Mouse (Mus musculus) embryonic stem cell, embryonic (primary cell): ENCODE measurements at regions not wholly inside any gene's neighbourhood (a gene's known extent, or its start where the extent isn't known, plus 50 kb on each side); places are given as distances from the start of the nearest gene placed in this dataset.

Source experiments
- CTCF ChIA-PET, 4 experiments: fragments of 300-600 bp in 2 of 4; fragments of 350-600 bp in 2 of 4; sonication (Branson Sonifier 250); formaldehyde crosslinking; loops; one replicate each; lab custom pipeline; 2022; ENCODE audit warnings: inconsistent platforms in 2 of 4; lab: Charles Lee
- POLR2A ChIA-PET, 4 experiments: fragments of 300-600 bp in 2 of 4; fragments of 350-600 bp in 2 of 4; sonication (Branson Sonifier 250); formaldehyde crosslinking; loops; one replicate each; lab custom pipeline; 2022; ENCODE audit warnings: antibody characterized with exemption in 4 of 4, inconsistent platforms in 1 of 4; lab: Charles Lee

DNA sequence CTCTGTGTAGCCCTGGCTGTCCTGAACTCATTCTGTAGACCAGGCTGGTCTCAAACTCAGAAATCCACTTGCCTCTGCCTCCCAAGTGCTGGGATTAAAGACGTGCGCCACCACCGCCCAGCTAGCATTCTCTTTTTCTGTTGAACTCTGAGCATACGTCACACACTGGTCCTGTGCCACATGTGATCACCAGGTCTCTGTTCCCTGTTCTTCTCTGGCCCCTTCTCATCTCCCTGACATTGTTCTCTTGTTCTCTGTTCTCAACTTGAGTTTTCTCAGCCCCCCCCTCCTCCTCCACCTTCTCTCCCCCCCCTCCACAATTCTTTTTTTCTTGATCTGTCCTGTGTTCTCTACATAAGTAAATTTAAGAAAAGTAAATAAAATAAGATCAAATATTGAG lies 153.1 kb downstream of the Irs2 start:
- POLR2A ChIA-PET, result interaction anchor here in 1 of 4 experiments (1.2 kb wide), 1 partner anchor 151 kb away, joined by 3 read pairs; no protein-coding TSS in a partner anchor
- CTCF ChIA-PET, result no interaction called here

DNA sequence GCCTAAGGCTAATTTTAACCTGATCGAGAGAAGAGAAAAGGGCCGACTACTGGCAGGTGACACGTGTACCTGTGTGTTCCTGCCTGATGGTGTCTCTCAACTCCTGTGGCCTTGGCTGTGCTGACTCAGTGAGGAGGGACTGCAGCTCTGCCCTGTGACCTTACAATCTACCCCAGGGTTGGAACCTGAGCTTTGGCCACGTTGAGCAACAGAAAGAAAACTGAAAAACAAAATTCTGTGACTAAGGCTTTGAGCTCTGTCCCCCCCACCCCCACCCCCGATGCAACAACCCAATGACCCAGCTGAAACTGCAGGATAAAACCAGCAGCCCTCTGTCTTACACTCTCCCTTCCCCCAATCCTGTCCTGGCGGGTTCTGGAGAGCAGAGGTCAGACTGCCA lies 153.7 kb downstream of the Irs2 start:
- POLR2A ChIA-PET, result interaction anchor here in 1 of 4 experiments (0.7 to 1.2 kb wide), 2 partner anchors 151 to 373 kb away, joined by 3 read pairs; no protein-coding TSS in a partner anchor
- CTCF ChIA-PET, result interaction anchor here in 1 of 4 experiments (0.6 kb wide), 1 partner anchor 210 kb away, joined by 3 read pairs; no protein-coding TSS in a partner anchor

DNA sequence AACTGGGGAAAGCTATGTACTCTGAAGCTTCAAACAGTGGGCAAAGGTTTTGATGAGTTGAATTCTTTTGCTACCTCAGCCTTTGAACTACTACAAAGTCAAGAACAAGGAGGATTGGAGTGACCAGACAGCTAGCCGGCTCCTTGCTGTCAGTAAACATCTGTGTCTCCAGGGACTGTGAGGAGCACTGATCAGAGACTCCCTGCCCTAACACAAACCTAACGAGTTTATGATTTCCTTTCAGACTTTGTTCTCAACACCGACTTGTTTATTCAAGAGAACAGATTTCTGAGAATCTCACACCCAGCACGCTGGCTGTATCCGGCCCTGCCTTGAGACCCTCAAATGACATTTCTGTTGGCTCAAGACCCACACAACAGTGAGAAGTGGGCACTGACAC lies 154.4 kb downstream of the Irs2 start:
- ChIA-PET POLR2A (interaction anchor here in 1 of 4 experiments (0.7 kb wide), 1 partner anchor 374 kb away, joined by 3 read pairs; no protein-coding TSS in a partner anchor), CTCF (no interaction called here)

DNA sequence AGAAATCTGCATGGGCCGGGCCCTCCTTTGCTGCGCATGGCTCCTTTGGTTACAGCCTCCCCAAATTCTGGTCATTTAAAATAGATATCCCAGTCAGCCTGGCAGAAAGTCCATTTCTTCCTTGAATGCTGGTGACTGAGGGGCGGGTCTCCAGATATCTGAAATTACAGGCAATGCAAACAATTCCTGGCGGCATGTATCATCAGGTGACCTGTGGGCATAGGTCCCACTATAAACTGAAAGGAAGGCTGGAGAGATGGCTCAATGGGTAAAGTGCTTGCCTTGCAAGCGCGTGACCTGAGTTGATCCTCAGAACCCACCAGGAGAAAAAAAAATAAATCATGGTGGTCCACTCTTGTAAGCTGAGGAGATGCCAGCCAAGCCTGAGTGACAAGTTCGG lies 158.3 kb downstream of the Irs2 start:
- CTCF ChIA-PET, result no interaction called here
- POLR2A ChIA-PET, result interaction anchor here in 1 of 4 experiments (0.6 kb wide), 1 partner anchor 738 kb away, joined by 3 read pairs; no protein-coding TSS in a partner anchor

DNA sequence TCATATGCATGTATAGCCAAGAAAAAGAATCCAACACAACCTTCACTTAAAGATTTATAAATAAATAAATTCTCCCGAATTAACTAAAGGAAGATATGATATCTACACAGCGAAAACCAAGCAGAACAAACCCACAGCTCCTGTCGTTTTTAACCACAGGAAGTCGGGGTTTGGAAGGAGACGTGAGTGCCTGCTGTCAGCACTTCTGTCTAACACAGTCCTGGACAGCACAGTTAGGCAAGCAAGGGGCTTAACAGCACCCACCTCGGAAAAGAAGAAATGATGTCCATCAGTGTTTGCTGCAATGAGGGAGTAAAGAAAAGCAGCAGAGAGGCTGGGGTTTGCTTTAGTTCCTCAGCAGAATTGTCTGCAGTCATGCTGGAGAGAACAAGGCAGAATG lies 162.7 kb downstream of the Irs2 start:
- CTCF ChIA-PET, result no interaction called here
- POLR2A ChIA-PET, result no interaction called here

DNA sequence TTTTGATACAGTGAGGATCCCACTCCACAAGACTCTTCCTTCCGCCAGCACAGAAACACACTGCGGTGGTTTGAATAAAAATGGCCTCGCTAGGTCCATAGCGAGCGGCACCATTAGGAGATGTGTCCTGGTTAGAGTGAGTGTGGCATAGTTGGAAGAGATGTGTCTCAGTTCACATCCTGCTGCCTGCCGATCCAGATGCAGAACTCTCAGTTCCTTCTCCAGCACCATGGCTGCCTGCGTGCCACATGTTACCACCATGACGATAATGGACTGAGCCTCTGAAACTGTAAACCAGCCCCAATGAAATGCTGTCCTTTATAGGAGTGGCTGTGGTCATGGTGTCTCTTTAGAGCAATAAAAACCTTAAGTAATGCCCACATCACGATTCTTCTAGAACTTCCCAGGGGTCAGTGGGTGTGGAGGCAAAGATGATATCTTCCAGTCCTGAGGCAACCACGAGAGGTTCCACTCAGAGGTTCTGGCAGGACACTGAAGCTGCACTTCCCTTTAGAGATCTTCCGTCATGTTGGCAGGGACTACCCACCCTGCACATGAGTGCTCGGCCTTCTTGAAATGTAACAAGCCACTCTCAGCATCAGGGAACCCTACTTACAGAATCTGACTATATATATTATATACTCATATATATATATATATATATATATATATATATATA lies 167.3 kb downstream of the Irs2 start:
- CTCF ChIA-PET, result no interaction called here
- POLR2A ChIA-PET, result no interaction called here

DNA sequence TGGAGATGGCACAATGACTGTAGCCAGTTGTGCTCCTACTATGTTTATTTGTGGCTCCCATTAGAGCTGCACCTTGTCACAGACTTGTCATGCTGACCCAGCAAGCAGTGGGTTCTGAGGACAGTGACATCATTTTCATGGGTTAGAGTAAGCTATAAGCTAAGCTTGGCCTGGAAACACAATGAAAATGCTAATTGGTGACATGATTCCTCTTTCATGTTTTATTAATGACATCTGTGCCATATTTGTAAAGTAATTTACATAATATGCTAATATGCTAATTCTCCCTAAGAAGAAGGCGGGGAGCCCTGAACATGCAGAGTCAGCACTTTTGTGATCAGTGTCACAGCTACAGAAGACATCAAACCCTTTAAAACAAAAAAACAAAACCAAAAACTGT lies 168.2 kb downstream of the Irs2 start:
- CTCF ChIA-PET, result no interaction called here
- POLR2A ChIA-PET, result no interaction called here

DNA sequence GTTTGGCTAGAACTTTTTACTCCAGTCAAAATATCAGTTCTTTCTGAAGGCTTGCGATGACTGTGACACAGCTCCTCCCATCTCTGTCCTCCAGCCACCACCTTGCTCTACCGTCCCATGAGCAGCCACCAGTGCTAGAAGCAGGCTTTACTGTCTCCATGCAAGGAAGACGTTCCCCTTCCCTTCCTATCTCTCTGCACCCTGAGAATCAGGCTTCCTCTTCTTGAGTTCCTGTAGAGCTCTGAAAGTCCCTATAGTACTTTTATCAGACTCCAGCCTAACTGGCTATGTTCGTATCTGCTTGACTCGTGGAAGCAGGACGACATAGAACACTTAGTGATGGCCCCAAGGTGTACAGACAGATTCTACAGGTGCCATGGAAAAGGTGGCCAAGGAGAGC lies 173.2 kb downstream of the Irs2 start:
- POLR2A ChIA-PET, result interaction anchor here in 3 of 4 experiments (0.7 to 1.3 kb wide), 5 partner anchors 10 to 274 kb away, joined by 3 to 7 read pairs (median 3); no protein-coding TSS in a partner anchor
- CTCF ChIA-PET, result no interaction called here

DNA sequence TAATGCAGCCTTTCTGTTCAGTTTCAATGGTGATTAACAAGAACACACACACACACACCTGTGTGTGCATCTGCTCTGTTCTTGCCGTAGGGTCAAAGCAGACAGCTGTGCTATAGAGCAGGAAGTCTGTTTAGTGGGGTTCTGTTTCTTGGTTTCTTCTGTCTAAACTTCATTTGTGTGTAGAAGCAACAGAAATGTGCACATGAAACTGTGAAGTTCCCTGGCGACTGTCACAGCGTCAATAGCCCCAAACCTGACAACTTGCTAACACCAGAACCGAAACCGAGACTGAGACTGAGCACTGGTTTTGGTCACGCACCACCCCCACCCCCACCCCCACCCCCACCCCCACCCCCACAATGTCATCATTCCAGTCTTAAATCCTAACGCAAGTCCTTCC lies 176.4 kb downstream of the Irs2 start:
- POLR2A ChIA-PET, result no interaction called here
- CTCF ChIA-PET, result no interaction called here

DNA sequence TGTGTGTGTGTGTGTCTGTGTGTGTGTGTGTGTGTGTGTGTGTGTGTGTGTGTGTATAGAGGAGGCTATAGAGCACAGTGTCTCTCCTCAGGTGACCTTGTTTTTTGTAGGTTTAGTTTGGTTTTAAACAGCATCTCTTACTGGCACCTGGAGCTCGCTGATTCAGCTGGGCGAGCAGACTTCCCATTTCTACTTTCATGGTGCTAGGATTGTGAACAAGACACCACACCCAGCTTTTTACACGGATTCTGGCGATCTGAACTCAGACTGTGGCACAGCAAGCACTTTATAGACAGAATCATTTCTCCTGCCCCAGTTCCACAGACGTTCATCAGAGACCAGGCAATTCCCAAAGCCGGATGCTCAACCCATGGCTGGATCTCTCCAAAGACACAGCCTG lies 177.0 kb downstream of the Irs2 start:
- ChIA-PET CTCF (no interaction called here), POLR2A (no interaction called here)

DNA sequence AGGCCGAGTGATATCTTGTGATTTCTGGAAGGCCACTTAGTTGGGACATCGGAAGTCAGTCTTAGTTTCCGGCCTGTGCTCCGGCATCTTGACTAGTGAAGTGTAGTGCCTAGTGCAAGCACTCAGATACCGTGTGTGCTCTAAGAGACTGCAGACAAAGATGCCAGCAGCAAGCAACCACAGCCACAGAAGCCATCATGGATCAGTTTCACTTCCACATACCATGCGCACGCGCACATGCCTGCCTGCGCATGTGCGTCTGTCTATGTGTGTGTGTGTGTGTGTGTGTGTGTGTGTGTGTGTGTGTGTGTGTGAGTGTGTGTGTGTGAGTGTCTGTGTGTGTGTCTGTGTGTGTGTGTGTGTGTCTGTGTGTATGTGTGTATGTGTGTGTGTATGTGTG lies 177.4 kb downstream of the Irs2 start:
- POLR2A ChIA-PET, result no interaction called here
- CTCF ChIA-PET, result no interaction called here

DNA sequence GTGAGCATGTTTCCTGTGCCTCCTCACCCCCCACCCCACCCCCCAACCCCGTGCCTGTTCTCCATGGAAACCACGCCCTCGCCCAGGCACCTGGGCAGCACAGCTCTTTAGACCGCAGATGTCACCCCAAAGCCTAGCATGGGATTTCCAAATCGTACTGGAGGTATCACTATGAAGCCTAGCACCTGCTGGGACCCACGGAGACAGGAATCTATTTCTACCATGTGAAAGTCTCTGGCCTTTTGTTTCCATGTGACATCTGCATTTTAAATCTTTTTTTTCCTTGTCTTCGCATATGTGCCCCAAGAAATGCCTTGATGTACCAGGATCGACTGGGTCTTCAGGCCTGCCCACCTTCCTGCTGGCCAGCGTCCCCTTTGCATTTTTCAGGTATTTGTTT lies 179.7 kb downstream of the Irs2 start:
- POLR2A ChIA-PET, result no interaction called here

DNA sequence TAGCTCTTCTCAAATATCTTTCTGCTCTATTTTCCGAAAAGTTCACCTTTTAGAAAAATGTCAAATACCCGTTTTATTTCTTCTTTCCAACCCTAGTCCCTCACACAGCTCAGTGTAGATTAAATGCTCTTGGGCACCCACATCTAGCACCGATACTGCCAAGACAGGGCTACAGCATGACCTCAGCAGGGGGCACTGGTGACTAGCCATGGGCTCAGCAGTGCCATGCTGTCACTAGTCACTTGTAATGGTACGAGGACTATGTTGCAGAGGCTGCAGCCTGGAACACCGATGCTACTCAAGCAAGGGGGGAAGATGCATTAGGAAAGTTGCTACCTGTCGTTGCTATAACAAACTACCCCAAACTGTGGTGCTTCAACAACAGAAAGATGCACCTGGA lies 180.7 kb downstream of the Irs2 start:
- POLR2A ChIA-PET, result no interaction called here
- CTCF ChIA-PET, result interaction anchor here in 1 of 4 experiments (0.7 kb wide), 1 partner anchor 125 kb away, joined by 3 read pairs; no protein-coding TSS in a partner anchor

More for the DNA sequence above, 179.7 kb downstream of the Irs2 start:
- CTCF ChIA-PET, result no interaction called here

DNA sequence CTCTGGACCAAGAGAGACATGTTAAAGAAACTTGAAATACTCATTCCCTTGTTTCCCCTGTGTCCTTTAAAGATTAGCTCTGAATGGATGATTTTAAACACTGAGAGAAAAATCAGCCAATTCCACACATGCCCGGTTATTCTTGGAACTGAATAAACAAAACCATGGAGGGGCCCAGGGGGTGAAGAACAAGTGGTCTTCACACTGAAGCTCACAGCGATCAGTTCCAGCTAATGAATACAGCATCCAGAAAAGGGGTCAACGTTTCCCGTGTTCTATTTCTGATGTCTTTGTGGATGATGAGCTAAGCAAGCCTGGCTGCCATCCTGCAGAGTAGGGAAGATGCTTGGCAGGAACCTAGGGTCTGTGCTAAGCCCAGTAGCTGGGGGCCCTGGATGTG lies 182.3 kb downstream of the Irs2 start:
- CTCF ChIA-PET, result no interaction called here

DNA sequence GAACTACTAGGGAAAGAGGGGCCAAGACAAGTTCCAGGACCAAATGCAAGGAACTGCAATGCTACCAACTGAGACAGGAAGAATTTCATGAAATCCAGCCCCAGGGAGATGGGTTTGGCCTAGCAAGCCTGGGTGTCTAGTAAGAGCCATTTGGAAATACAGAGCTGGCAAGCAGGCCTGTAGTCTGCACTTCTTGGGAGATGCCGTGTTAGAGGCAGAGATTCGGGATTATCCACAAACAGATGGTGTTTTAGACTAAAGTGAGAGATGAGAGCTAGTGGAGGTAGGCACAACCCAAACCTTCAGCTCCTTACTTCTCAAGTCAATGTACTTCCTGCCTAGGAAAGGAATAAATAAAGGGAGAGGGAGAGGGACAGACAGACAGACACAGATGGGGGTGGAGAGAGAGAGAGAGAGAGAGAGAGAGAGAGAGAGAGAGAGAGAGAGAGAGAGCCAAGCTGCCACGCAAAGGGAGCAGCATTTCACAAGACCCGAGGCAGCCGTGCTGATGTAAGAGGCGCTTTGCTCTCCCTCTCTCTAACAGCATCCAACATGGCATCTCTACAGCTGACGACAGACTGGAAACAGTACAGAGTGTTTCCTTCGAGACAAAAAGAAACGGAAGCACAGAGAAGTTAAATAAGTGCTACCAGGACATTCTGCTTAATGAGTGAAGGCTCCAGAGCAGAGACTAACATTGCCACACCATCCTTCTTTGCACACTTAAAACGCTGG lies 182.9 kb downstream of the Irs2 start:
- CTCF ChIA-PET, result no interaction called here
- POLR2A ChIA-PET, result interaction anchor here in 2 of 4 experiments (0.6 to 1.3 kb wide), 4 partner anchors 9 to 461 kb away, joined by 3 to 4 read pairs (median 3); no protein-coding TSS in a partner anchor

More for the DNA sequence above, 182.3 kb downstream of the Irs2 start:
- POLR2A ChIA-PET, result interaction anchor here in 2 of 4 experiments (0.6 to 1.3 kb wide), 3 partner anchors 12 to 461 kb away, joined by 3 to 4 read pairs (median 3); no protein-coding TSS in a partner anchor

DNA sequence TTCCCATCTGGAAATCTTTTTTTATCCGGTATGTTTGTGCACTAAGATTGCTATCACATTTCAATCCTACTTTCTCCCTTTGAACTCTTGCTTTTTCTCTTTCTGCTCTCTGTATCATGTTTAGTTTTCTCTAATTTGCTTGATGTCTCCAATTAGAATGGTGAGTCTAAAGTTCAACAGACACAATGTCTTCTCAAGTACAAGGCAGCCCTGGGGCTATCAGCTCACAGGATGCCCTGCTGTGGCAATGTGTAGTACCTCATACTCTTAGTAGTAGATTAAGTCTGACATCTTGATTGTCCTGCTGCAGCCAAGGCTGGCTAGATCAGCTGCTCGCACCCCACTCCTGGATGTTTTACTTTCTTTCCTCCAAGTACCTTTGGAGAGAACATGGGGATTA lies 186.4 kb downstream of the Irs2 start:
- ChIA-PET CTCF (no interaction called here), POLR2A (no interaction called here)

DNA sequence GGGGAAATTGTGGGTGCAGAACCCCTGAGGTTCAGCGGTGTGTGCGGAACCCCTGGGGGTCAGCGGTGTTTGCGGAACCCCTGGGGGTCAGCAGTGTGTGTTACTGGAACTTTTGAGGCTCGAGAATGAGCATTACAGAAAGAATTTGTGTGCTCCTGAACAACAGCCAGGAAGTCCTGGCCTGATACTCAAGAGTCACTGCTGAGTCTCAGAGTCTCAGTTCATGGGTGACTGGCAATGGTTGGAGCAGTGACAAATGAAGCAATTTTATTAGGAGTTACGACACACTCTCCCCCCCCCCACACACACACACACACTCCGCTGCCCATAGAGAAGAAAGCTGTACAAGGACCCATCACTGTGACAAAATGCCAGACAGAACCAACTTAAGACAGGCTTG lies 193.8 kb downstream of the Irs2 start:
- CTCF ChIA-PET, result no interaction called here
- POLR2A ChIA-PET, result no interaction called here

DNA sequence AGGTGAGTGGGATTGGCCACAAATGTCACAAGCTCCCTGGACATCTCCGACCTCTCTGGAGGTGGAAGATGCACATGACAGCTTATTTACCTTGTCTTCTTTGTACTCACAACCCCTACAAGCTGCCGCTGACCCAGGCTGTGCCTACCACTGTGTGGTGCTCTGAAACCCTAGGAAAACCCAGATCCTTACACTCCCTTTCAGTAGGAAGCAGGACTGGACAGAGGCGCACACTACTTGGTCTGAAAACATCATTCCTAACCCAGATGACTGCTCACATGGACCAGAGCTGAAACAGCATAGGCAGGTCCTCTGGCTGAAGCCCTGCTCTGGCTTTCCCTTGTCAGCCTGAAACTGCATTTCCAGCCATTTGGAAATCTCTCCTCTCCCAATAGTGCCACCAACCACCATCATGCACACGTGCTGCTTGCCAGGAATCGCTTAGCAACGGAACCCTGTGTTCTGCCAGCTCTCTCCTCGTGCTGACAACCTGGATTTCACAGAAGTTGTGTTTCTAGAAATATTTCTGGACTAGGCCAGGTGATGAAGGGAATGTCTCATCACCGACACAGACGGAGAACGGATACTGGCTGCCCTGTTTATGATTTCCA lies 196.1 kb downstream of the Irs2 start:
- CTCF ChIA-PET, result no interaction called here

DNA sequence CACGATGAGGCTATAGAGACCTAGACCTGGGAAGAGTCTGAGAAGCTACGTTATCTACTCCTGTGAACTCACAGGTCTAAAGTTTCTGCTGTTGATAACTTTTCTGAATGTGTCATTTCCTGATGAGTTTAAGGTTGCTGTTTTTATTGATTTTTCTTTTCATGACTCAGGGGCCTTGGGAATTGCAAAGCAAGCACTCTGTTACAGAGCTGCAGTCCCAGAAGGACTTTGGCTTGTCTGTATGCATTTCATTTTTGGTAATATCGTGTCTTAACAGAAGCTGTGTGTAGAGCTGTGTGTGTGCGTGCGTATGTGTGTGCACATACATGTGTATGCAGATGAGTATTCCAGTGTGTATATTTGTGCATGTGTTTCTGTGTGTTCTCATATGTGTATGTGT lies 201.2 kb downstream of the Irs2 start:
- ChIA-PET CTCF (no interaction called here), POLR2A (no interaction called here)

More for the DNA sequence above, 196.1 kb downstream of the Irs2 start:
- POLR2A ChIA-PET, result no interaction called here
